ENCODE assay signal across 26 mouse cellular contexts in the genomic region with DNA sequence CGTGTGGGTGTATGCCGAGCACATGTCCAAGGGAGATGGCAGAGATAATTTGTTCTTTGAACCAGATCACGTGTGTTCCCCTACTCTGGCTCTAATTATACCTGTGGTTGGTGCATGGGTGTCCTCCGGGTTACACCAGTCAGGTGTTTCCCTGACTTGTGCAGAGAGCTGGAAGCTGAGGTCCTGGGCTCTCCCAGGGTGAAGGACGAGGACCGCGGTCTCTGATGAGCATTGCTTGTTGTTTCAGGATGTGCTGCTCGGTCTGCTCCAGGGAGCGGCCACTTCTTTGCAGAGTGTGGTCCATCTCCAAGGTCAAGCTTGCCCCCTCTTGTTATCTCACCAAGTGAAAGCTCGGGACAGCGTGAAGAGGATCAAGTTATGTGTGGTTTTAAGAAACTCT. TPM values are rescaled to one million over a fixed set of nuclear protein-coding genes. Genes with fewer than 3 reads are reported as not detected.
A peak's percentile ranks its signal among the peaks of the same experiment; 100 is the strongest.
DNase-seq lines count a peak whose midpoint lies in the region; ATAC-seq and TF ChIP-seq lines count a peak whose summit lies in the region.
"Had no signal": no experiment of that assay in that cellular context is flagged by ENCODE, and none has a peak within 500 bp of the region (broad histone marks: within the 10 kb centered on the region; RNA-seq: fewer than 3 reads in every experiment).

No protein-coding gene starts in this region.

- DNase-seq in kidney, adult 11 months = peak; percentile 31
- no peak for DNase-seq in kidney, postnatal 0 days (ENCODE audit: low spot score)
- no peak for DNase-seq in kidney, postnatal 36 days
- DNase-seq in liver, adult 2 months (ENCODE audit: extremely low read depth, low read depth, low spot score) = no peak
- DNase-seq in liver = no peak
- DNase-seq: adrenal gland, adult 2 months; adrenal gland, postnatal 14 days; cerebellum, adult 11 months; cerebellum, adult 2 months; cerebellum, adult 9-11 months; cerebellum, postnatal 25 days; gastrocnemius, adult 2 months; gastrocnemius, postnatal 14 days; heart, postnatal 4 days had no signal

- H3K36me3 ChIP-seq in kidney, embryonic 16.5 days (ENCODE audit: insufficient read depth, low read length) = peaks cover 24% of the 10 kb centered on the region
- H3K36me3 ChIP-seq in kidney, postnatal 0 days (ENCODE audit: insufficient read depth, low read length) = peaks cover 30% of the 10 kb centered on the region; the same call in 1 of the 2 replicates
- H3K36me3 ChIP-seq in liver, adult 2 months (ENCODE audit: control insufficient read depth, insufficient read depth, low read length) = peaks cover 65% of the 10 kb centered on the region

- H3K4me3 ChIP-seq in kidney, embryonic 16.5 days (ENCODE audit: low read length) = no peak overlapping the region
- H3K4me3 ChIP-seq in kidney, postnatal 0 days (replicated peaks; ENCODE audit: low read depth, low read length) = no peak overlapping the region
- no peak overlapping the region for H3K4me3 ChIP-seq in liver, adult 2 months (ENCODE audit: insufficient read depth, low read depth, low read length)
- H3K4me3 ChIP-seq: embryonic facial prominence, embryonic 12.5 days; embryonic facial prominence, embryonic 15.5 days; gastrocnemius, adult 2 months; heart, embryonic 10.5 days; heart, embryonic 13.5 days had no signal

- ATAC-seq in kidney, embryonic 16.5 days (ENCODE audit: low FRiP score, low TSS enrichment) = no peak
- 0 out of 2 replicates have a peak, but pooled peaks have one; percentile 6 for ATAC-seq in kidney, postnatal 0 days (replicated peaks; ENCODE audit: low FRiP score, low read depth)
- ATAC-seq: CD4-positive, CD25-positive, alpha-beta regulatory T cell, adult 4 months; forebrain, embryonic 14.5 days; forebrain, postnatal 0 days had no signal

- H3K9ac ChIP-seq in kidney, embryonic 16.5 days (replicated peaks; ENCODE audit: low read length) = no peak overlapping the region
- H3K9ac ChIP-seq in kidney, postnatal 0 days (ENCODE audit: low read depth, low read length) = no peak overlapping the region
- H3K9ac ChIP-seq in liver, adult 2 months (ENCODE audit: low read depth, low read length) = no peak overlapping the region
- H3K9ac ChIP-seq: embryonic facial prominence, embryonic 12.5 days; embryonic facial prominence, embryonic 15.5 days; forebrain, postnatal 0 days; heart, embryonic 13.5 days; hindbrain, embryonic 14.5 days had no signal

- no peak for TF ChIP-seq POLR2A in liver, adult 2 months (IDR thresholded peaks at IDR 0.05; ENCODE audit: extremely low read depth, insufficient read depth, low read length)

- H3K4me1 ChIP-seq in kidney, embryonic 16.5 days (ENCODE audit: insufficient read depth, low read length) = peaks cover 27% of the 10 kb centered on the region
- peaks cover 16% of the 10 kb centered on the region; the same call in 1 of the 2 replicates for H3K4me1 ChIP-seq in kidney, postnatal 0 days (replicated peaks; ENCODE audit: insufficient read depth, low read length)
- peaks cover 7% of the 10 kb centered on the region for H3K4me1 ChIP-seq in liver, adult 2 months (ENCODE audit: control insufficient read depth, insufficient read depth, low read length)

- no peaks in the 10 kb centered on the region for H3K9me3 ChIP-seq in kidney, embryonic 16.5 days (ENCODE audit: low read length)
- H3K9me3 ChIP-seq in kidney, postnatal 0 days (replicated peaks; ENCODE audit: low read length) = no peaks in the 10 kb centered on the region
- H3K9me3 ChIP-seq: embryonic facial prominence, embryonic 12.5 days; embryonic facial prominence, embryonic 15.5 days; heart, embryonic 10.5 days; heart, embryonic 13.5 days had no signal

- no peak for TF ChIP-seq CTCF in kidney, postnatal 0 days (IDR thresholded peaks at IDR 0.05; ENCODE audit: low read depth)
- peak; percentile 21; the same call in 1 of the 2 replicates for TF ChIP-seq CTCF in liver, adult 2 months (IDR thresholded peaks at IDR 0.05; ENCODE audit: low read depth, low read length)

- 90% methylated on average over 11 of the region's 11 CpGs for WGBS in kidney, embryonic 16.5 days
- WGBS in kidney, postnatal 0 days = 86% methylated on average over 11 of the region's 11 CpGs
- WGBS in liver, adult 2 months = 35% methylated on average over 11 of the region's 11 CpGs

- no peak overlapping the region for H3K4me2 ChIP-seq in kidney, embryonic 16.5 days (replicated peaks; ENCODE audit: low read depth, low read length)
- H3K4me2 ChIP-seq in kidney, postnatal 0 days (ENCODE audit: low read length) = no peak overlapping the region
- H3K4me2 ChIP-seq: embryonic facial prominence, embryonic 12.5 days; embryonic facial prominence, embryonic 15.5 days; heart, embryonic 13.5 days; hindbrain, embryonic 14.5 days had no signal

- H3K79me2 ChIP-seq in liver, adult 2 months (ENCODE audit: control insufficient read depth, insufficient read depth, low read length) = no peaks in the 10 kb centered on the region

- no peaks in the 10 kb centered on the region for H3K27me3 ChIP-seq in kidney, embryonic 16.5 days (ENCODE audit: insufficient read depth, low read length)
- no peaks in the 10 kb centered on the region for H3K27me3 ChIP-seq in kidney, postnatal 0 days (ENCODE audit: insufficient read depth, low read length)
- H3K27me3 ChIP-seq in liver, adult 2 months (ENCODE audit: control insufficient read depth, insufficient read depth, low read length) = no peaks in the 10 kb centered on the region
- H3K27me3 ChIP-seq: embryonic facial prominence, embryonic 12.5 days; embryonic facial prominence, embryonic 15.5 days; heart, embryonic 13.5 days had no signal

- no peak overlapping the region for H3K27ac ChIP-seq in kidney, embryonic 16.5 days (ENCODE audit: low read length)
- H3K27ac ChIP-seq in kidney, postnatal 0 days = no peak overlapping the region
- H3K27ac ChIP-seq in liver, adult 2 months (replicated peaks; ENCODE audit: insufficient read depth, low read depth, low read length) = no peak overlapping the region
- H3K27ac ChIP-seq: embryonic facial prominence, embryonic 12.5 days; embryonic facial prominence, embryonic 15.5 days; heart, embryonic 10.5 days; heart, embryonic 13.5 days; hindbrain, embryonic 14.5 days had no signal

RNA-seq across cellular contexts. Expression of a gene that starts 12.3 kb away (rescaled TPM):
- polyA plus RNA-seq in kidney, embryonic 16.5 days (2015; fragmentation: Nextera tagmentation; extraction: Ambion mirVana) = 32.8 and 33.4 TPM in 2 replicates
- 34.1 and 35.5 TPM in 2 replicates for polyA plus RNA-seq in kidney, postnatal 0 days (2015; fragmentation: Nextera tagmentation; extraction: Ambion mirVana)
- total RNA-seq in liver, adult 2 months (2014; rRNA removed) = 589 and 661 TPM in 2 replicates
- 259 and 295 TPM in 2 replicates for polyA plus RNA-seq in liver, adult 2 months (2012; rRNA removed)

RNA-seq across cellular contexts. Expression of a gene that starts 48.2 kb away (rescaled TPM):
- polyA plus RNA-seq in kidney, embryonic 16.5 days (2015; fragmentation: Nextera tagmentation; extraction: Ambion mirVana) = 404 and 421 TPM in 2 replicates
- polyA plus RNA-seq in kidney, postnatal 0 days (2015; fragmentation: Nextera tagmentation; extraction: Ambion mirVana) = 419 and 424 TPM in 2 replicates
- 281 and 324 TPM in 2 replicates for total RNA-seq in liver, adult 2 months (2014; rRNA removed)
- polyA plus RNA-seq in liver, adult 2 months (2012; rRNA removed) = 148 and 191 TPM in 2 replicates

RNA-seq across cellular contexts. Expression of a gene that starts 48.3 kb away (rescaled TPM):
- 0.26 and 0.40 TPM in 2 replicates for polyA plus RNA-seq in kidney, embryonic 16.5 days (2015; fragmentation: Nextera tagmentation; extraction: Ambion mirVana)
- 0.13 TPM in 2 replicates for polyA plus RNA-seq in kidney, postnatal 0 days (2015; fragmentation: Nextera tagmentation; extraction: Ambion mirVana)
- 0.07 and 0.09 TPM in 2 replicates for total RNA-seq in liver, adult 2 months (2014; rRNA removed)
- polyA plus RNA-seq in liver, adult 2 months (2012; rRNA removed) = 0.05 and 0.15 TPM in 2 replicates
- total RNA-seq: common myeloid progenitor, adult 5-6 weeks; MEL had no signal
- polyA plus RNA-seq: adrenal gland, adult 2 months; hindbrain, embryonic 11.5 days had no signal
